Mouse (Mus musculus): ENCODE results near the gene Col16a1.
A peak's percentile ranks its signal among the peaks of the same experiment; 100 is the strongest.

Col16a1 gene

DNA sequence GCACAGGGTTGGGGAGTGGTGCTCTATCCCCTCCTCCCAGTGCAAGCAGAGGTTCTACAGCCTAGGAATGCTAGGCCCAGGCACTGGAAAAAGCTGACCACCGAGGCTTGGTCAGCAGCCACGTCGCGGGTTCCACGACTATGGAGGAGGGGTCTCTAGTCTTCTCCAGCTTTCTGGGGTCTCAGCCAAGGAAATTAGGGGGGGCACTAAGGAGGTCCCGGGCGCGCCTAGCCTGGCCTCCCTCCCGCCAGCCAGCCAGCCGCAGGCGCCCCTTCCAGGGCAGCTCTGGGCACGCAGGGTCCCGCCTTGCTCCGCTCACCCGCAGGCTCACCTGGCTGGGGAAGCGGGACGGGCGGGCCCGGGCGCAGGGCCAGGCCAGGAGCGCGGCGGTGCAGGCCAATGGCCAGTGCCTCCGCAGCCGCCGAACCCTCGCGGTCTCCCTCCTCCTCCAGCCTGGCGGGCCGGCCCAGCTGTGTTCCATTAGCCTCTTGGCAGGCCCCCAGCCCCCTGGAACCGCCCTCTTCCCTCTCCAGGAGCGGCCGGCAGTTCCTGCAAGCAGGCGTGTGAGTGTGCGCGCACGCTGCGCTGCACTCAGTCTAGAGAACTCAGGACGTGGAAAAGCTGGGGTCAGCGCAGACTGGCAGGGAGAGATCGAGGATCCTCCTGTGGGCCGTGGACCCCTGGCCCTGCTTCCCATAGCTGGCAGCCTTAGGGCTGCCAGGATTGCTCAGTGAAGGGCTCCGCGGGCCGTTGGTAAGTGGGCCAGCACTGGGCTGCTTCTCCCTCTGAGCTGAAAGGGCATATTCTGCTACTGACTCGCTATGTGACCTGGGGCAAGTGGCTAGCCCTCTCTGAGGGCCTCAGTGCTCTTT lies at the start of gene Col16a1:
Gene Col16a1, plus strand, starts transcription at position 510 of the 872 bp plus-strand sequence.
- no peak for DNase-seq

DNA sequence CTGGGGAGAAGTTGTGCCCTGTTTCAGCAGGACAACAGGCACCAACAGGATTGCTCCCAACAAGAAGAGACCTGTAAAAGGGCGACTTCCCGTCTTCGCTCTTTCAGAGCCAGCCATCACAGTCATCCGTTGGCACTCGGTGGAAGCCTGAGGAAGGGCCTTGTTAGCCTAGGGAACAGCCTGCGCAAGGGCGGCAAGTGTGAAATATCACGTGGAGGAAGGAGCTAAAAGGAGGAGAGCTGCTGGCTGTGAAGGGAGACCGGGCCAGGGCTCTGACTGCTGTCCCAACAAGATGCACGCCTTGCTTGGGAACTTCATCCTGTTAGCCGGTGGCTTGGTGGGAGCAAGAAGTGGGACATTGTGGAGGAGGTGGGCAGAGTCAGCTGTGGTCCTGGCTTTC lies 49.5 kb upstream of the Col16a1 start:
- no peak for DNase-seq

GRCm38 (mm10) chr4:130001710-130002109 lies 45.9 kb upstream of the Col16a1 start:
- DNase-seq = no peak

- no peak for DNase-seq
Measured at GRCm38 (mm10) chr4:130002157-130002556, 45.5 kb upstream of the Col16a1 start.

DNA sequence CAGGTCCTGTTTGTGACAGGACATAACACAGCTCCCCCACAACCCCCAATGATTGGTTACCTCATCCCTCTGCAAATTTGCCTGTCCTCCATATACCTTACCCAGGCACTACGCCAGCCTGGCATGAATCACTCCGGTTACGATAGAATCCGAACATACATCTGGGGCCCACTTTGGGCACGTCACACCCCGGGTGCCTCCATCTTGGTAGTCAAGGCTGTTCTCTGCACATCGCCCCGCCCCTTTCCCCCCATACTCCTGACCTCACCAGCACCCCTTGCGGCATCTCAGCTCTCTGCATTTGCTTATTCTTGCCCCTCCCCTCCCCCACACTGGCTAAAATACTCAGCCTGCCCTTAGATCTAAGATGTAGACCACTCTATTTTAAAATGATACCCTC lies 42.0 kb upstream of the Col16a1 start:
- DNase-seq = peak; percentile 30

DNA sequence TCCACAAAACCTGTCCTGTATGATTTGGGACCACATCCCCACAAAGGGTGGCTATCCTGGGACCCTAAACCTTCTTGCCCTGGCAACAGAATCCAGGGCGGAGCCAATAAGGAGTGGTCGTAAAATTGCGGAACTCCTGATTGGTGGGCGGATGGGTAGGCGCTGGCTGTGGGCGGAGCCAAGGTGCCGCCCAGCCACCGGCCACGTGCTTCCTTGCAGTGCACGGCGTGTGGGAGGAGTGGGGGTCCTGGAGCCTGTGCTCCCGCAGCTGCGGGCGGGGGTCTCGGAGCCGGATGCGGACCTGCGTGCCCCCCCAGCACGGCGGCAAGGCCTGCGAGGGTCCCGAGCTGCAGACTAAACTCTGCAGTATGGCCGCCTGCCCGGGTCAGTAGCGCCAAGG lies 41.1 kb upstream of the Col16a1 start:
- peak; percentile 18 for DNase-seq

- DNase-seq = no peak
Measured at GRCm38 (mm10) chr4:130009043-130009442, 38.6 kb upstream of the Col16a1 start.

DNA sequence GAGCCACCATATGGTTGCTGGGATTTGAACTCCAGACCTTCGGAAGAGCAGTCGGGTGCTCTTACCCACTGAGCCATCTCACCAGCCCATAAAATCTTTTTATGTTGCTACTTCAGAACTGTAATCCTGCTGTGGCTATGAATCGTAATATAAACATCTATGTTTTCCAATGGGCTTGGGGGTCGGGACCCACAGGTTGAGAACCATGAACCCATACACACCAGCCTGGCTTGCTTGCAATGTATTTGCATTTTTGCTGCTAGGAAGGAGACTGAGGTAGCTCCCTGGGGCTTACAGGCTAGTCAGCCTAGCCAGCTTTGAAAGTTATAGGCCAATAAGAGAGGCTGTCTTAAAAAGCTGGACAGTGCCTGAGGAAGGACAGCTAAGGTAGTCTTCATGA lies 36.9 kb upstream of the Col16a1 start:
- DNase-seq = no peak

DNA sequence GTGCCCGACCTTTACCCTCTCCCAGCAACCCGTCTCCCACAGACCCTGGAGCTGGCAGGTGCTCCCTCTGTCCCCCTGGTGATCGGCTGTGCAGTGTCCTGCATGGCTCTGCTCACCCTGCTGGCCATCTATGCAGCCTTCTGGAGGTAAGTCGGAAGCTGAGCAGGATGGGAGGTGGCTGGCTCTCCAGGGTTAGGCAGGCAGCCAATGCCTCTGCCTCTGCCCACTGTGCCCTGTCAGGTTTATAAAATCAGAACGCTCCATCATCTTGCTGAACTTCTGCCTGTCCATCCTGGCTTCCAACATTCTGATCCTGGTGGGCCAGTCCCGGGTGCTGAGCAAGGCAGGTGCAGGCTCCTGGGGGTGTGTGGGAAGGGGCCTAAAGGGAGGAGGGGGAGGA lies 35.4 kb upstream of the Col16a1 start:
- DNase-seq = no peak

DNA sequence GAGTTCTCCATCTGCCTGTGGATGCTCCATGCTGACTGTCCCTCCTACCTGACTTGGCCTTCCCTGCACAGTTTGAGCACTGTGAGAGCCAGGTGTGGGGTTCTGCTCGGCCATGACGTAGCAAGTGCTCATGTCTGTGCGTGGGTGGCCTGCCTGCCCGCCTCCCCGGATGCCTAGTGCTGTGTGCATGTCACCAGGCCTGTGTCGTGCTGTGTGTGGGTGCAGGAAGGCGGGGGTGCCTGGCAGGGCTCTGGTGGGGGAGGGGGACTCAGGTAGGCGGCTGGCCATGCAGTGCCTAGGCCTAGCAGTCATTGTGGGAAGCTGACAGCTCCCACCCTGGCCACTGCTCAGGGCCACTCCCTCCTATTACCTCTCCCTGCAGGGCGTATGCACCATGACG lies 34.5 kb upstream of the Col16a1 start:
- no peak for DNase-seq

GRCm38 (mm10) chr4:130016010-130016409 lies 31.6 kb upstream of the Col16a1 start:
- DNase-seq = no peak

- DNase-seq = peak; percentile 43
Measured at GRCm38 (mm10) chr4:130017036-130017674, 30.5 kb upstream of the Col16a1 start.

GRCm38 (mm10) chr4:130022952-130023351 lies 24.7 kb upstream of the Col16a1 start:
- no peak for DNase-seq

- DNase-seq = no peak
Measured at GRCm38 (mm10) chr4:130023511-130024231, 24.0 kb upstream of the Col16a1 start.

DNA sequence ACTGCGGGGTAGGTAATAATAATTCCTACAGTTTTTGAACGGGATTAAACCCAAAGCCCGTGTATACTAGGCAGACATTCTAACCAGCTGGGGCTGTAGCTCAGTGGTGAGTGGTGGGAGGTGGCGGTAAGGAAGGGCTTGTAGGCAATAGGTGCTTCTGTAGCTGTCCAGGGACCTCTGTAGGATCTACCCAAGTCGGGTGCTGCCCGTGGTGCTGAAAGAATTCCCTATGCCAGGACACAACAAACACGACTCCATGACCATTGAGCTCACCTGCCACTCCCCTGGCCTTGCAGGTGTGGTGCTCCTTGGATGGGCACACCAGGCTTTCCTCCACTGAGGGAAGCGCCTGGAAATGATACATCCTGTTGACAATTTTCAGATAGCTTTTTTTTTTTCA lies 22.1 kb upstream of the Col16a1 start:
- no peak for DNase-seq

- no peak for DNase-seq
Measured at GRCm38 (mm10) chr4:130031146-130031545, 16.5 kb upstream of the Col16a1 start.

GRCm38 (mm10) chr4:130033496-130033895 lies 14.1 kb upstream of the Col16a1 start:
- DNase-seq = no peak

GRCm38 (mm10) chr4:130036112-130036511 lies 11.5 kb upstream of the Col16a1 start:
- DNase-seq = peak; percentile 47

DNA sequence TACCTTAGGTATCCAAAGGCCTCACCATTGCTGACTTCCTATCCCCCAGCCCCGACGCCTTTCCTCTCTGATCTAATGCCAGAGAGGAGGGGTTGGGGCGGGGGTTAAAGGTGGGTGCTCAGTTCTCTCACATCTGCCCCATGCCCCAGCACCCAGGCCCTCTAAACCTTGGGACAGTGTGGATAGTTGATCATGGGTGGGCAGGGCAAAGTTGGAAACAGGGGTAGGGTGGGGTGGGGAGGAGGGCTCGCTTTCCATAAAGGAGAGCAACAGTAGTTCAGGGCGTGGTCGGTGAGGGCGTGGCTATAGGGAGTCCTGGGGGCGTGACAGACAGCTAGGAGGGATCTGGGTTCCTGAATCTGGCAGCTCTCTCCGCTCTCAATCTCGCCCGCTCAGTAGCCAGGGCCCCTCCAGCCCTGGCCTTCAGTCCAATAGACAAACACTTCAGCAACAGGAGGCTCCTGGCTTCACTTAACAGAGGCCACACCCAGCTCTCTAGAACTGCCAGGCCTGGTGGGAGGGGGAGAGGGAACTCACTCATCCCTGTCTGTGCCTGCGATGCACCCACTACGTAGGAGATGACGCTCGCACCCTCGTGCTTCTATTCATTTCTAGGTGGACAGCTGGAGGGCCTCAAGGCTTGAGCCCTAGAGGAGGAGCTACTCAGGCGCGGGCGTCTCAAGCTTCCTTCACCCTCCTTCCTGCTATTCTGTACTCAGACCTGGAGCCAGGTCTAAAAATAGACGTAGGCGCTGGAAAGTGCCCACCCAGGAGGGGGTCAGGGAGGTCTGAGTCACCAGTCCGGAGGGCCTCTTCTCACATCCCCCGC lies 10.9 kb upstream of the Col16a1 start:
- no peak for DNase-seq

DNA sequence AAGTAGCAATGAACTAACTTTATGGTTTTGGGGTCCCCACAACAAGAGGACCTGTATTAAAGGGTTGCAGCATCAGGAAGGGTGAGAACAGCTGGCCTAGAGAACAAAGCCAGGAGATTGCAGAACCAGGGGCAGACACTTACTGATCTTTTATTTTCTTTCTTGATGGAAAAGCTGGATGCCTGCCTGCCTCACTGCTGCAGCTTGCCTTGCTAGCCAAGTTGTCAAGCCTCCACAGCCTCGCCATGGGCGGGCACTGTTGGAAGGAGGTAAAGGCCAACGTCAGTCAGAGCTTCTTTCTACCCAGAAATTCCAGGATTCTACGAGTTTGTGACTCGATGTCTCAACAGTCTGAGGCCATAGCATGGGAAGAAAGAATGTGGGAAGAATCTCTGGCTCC lies 8.3 kb upstream of the Col16a1 start:
- no peak for DNase-seq

- DNase-seq = no peak
Measured at GRCm38 (mm10) chr4:130041076-130041475, 6.6 kb upstream of the Col16a1 start.

DNA sequence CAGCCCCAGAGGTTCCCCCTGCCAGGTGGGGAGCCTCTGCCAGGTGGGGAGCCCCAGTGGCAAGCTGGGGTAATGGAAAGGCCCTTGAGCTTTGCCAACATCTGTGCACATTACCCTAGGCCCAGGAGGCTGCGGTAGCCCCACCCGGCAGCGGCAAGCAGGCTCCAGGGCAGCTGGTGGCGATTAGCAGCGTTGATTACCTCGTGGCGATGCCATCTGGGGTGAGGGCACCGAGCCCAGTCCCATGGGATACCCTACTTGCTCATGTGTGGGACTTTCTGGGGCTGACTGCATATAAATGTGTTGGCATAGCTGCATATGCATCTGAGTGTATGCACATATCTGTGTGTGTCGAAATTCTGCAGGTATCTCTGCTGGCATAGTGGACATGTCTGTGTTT lies 3.4 kb upstream of the Col16a1 start:
- peak; percentile 35 for DNase-seq

- DNase-seq = peak; percentile 86
Measured at GRCm38 (mm10) chr4:130045609-130046008, 2.0 kb upstream of the Col16a1 start.

Measured in thymus, postnatal 14 days (tissue).